Mouse (Mus musculus): ENCODE results near the gene Gm38392.

DNA sequence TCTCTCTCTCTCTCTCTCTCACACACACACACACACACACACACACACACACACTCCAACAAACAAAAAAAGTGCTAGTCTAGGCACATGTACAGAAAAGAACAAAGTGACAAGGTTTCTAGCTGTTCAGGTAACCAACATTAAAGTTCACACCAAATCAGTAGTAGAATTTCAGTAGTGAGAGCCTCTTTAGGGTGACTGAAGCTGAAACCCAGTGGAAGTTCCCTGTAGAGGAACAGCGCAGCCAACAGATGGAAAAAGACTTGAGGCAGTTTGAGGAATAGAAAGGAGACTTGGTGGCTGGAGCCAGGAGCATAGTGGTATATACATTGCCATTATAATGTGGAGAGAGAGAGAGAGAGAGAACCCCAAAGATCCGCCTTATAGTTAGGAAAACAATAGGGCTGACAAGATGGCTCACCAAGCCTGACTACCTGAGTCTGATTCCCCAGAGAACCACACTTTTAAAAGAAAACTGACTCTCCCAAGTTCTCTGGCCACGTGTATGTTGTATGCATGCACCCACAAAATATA, 48.0 kb upstream of the Gm38392 start:
- TF ChIP-seq POLR2A (IDR thresholded peaks at IDR 0.05; ENCODE audit: low read depth, low read length) (no peak), CTCF (IDR thresholded peaks at IDR 0.05; ENCODE audit: extremely low read depth, insufficient read length, insufficient replicate concordance, low read depth, low read length) (no peak)
